Mouse (Mus musculus) hindbrain, embryonic 15.5 days (tissue): Measurements from ENCODE around the gene Exph5. TPM values are rescaled to one million over a fixed set of nuclear protein-coding genes. Genes with fewer than 3 reads are reported as not detected.

Experiments
- ATAC-seq: fragments of 200-750 bp; cut with Nextera tagmentation; 2 replicates; pipeline ENCODE4 v1.8.0; 2017; ENCODE audit warnings: low read depth, moderate number of reproducible peaks, moderate TSS enrichment; ENCODE audit not compliant: low FRiP score
- H3K27ac ChIP-seq: fragments of 300-500 bp; sonication (generic); replicated peaks from 2 replicates; pipeline ENCODE4 v1.5.1; 2015; ENCODE audit warnings: mild to moderate bottlenecking, inconsistent platforms
- H3K27me3 ChIP-seq: fragments of 300-500 bp; sonication (generic); 2 replicates; pipeline ENCODE4 v1.6.1; 2015; ENCODE audit warnings: control low read depth, inconsistent platforms
- H3K36me3 ChIP-seq: fragments of 300-500 bp; sonication (generic); 2 replicates; pipeline ENCODE4 v1.6.1; 2015; ENCODE audit warnings: control low read depth, inconsistent platforms
- H3K4me1 ChIP-seq: fragments of 300-500 bp; sonication (generic); replicated peaks from 2 replicates; pipeline ENCODE4 v1.6.1; 2015; ENCODE audit warnings: control low read depth, inconsistent platforms
- H3K4me2 ChIP-seq: fragments of 300-500 bp; sonication (generic); 2 replicates; pipeline ENCODE4 v1.6.1; 2015; ENCODE audit warnings: moderate library complexity, mild to moderate bottlenecking, inconsistent platforms
- H3K4me3 ChIP-seq: fragments of 300-500 bp; sonication (generic); 2 replicates; pipeline ENCODE4 v1.5.1; 2015; ENCODE audit warnings: mild to moderate bottlenecking, inconsistent platforms
- H3K9ac ChIP-seq: fragments of 300-500 bp; sonication (generic); 2 replicates; pipeline ENCODE4 v1.6.1; 2015; ENCODE audit warnings: inconsistent platforms
- H3K9me3 ChIP-seq: fragments of 300-500 bp; sonication (generic); 2 replicates; pipeline ENCODE4 v1.6.1; 2016; ENCODE audit warnings: control low read depth, inconsistent platforms
- WGBS: fragments of 180-500 bp; shearing (Covaris S2); methylation state at CpG from one replicate; pipeline ENCODE4 v1.1.7; 2015; 5-methylcytosine and 5-hydroxymethylcytosine counted together
- polyA plus RNA-seq: library from polyadenylated mRNA; unstranded; fragments of >200 nt; fragmentation: Nextera tagmentation; extraction: Ambion mirVana; gene quantifications from 2 replicates; pipeline ENCODE4 v1.2.1, GENCODE M21; 2015

Gene Exph5
- polyA plus RNA-seq, 1 experiment from 2014 or later: 0.34 TPM

DNA sequence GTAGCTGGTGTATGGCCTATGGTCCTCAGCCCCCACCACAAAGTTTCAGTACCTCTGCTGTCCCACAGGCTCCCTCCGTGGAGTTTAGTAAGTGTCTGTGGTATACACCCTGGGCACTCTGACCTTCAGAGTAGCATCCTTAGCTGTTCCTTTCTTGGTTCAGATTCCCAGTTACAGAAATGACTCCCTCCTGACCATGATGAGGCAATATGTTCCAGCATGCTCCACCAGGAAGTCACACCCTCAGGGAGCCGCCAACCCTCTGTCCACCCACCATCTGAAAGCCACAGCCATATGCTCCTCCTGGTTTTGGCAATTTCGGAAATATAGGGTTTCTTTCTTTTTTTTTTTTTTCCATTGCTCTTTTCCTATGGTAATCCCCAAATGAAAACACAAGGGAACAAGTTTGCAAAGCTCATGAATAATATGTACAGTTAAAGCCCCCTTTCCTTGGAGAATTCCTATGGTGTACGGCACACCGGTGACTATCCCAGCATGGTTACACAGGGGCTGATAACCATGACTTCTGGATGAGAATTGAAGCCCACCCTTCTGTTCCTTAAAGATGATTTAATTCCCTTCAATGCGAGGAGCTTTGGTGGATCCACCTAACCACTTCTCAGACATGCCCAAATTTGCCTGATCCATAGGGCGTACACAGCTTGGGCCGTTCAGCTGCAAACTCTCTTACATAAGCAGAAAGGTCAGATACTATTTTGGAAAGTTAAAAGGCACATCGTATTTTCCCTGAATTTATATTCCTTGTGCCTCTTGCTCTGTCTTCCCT, 43.4 kb downstream of the Exph5 start:
- H3K36me3 ChIP-seq: no peaks in the 10 kb centered on the region
- no peak overlapping the region for H3K27ac ChIP-seq
- H3K9ac ChIP-seq: no peak overlapping the region
- ATAC-seq: no peak
- H3K9me3 ChIP-seq: no peaks in the 10 kb centered on the region
- H3K4me2 ChIP-seq: no peak overlapping the region
- H3K4me1 ChIP-seq: 0 out of 2 replicates have a peak, but pooled peaks cover 2% of the 10 kb centered on the region
- H3K27me3 ChIP-seq: no peaks in the 10 kb centered on the region
- H3K4me3 ChIP-seq: no peak overlapping the region
- WGBS: 87% methylated on average over 9 of the region's 9 CpGs

DNA sequence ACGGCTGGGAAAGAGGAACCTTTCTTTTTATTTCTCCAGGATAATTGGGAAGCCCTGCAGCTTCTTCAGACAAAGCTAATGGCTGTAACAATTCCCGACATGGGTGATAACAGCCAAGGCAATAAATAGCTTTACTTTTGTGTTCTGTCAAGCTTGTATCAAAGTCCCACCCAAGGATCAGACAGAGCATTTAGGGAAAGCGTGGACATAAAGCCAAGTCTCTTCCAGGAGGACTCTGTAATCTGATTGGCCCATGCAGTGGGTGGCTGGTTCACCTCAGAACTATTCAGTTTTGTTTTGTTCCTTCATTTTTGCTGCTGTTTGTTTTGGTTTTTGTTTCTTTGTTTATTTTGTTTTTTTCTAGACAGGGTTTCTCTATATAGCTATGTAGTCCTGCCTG, 44.3 kb downstream of the Exph5 start:
- Histone ChIP-seq H3K36me3 (no peaks in the 10 kb centered on the region), H3K4me1 (no peaks in the 10 kb centered on the region), H3K27ac (no peak overlapping the region), H3K27me3 (no peaks in the 10 kb centered on the region), H3K9me3 (peaks cover 2% of the 10 kb centered on the region; the same call in 1 of the 2 replicates), H3K9ac (no peak overlapping the region), H3K4me2 (no peak overlapping the region), H3K4me3 (no peak overlapping the region)
- no peak for ATAC-seq
- WGBS: 58% methylated on average over 3 of the region's 3 CpGs

DNA sequence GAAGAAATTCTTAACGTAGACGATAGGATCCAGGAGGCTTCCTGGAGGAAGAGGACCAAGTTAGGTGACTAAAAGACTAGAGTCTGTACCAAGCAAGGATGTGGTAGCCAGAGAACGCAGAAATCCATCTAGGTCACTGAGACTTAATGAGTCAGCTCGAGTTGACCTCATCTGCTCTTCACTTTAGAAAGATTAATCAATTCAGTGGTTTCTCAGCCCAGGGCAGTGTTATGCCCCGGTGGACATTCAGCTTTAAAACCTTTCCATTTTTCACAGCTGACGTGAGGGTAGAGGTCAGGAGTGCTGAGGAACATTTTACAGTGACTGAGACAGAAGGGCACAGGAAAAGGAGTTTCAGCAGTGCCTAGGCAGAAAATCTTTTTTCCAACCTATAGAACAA, 44.9 kb downstream of the Exph5 start:
- H3K27ac ChIP-seq: no peak overlapping the region
- H3K36me3 ChIP-seq: no peaks in the 10 kb centered on the region
- ATAC-seq: no peak
- WGBS: 69% methylated on average over 6 of the region's 6 CpGs
- H3K9ac ChIP-seq: no peak overlapping the region
- H3K4me1 ChIP-seq: no peaks in the 10 kb centered on the region
- no peak overlapping the region for H3K4me3 ChIP-seq
- peaks cover 2% of the 10 kb centered on the region; the same call in 1 of the 2 replicates for H3K9me3 ChIP-seq
- no peaks in the 10 kb centered on the region for H3K27me3 ChIP-seq
- H3K4me2 ChIP-seq: no peak overlapping the region

DNA sequence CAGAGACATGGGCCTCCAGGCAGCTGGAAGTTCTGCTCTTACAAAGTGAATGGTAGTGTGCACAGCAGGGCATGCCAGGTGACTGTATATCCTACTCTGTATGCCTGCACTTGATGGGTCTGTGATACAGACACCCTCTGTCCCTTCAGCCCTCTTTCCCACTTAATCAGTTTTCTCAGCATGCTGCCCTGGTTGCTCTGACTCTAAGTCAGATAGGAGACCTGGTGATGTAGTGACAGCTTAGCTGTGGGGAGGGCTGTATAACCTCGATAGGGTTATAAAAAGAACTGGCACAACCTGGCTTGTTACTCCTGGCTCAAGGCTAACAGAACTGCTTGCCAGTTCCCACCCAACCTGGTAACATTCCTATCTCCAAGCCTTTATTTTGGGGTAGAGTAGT, 47.7 kb downstream of the Exph5 start:
- Histone ChIP-seq H3K27ac (no peak overlapping the region), H3K36me3 (no peaks in the 10 kb centered on the region), H3K4me3 (no peak overlapping the region), H3K4me1 (no peaks in the 10 kb centered on the region), H3K9ac (no peak overlapping the region), H3K9me3 (peaks cover 2% of the 10 kb centered on the region; the same call in 1 of the 2 replicates), H3K27me3 (no peaks in the 10 kb centered on the region), H3K4me2 (no peak overlapping the region)
- no peak for ATAC-seq
- WGBS: 92% methylated on average over 1 of the region's 1 CpGs

DNA sequence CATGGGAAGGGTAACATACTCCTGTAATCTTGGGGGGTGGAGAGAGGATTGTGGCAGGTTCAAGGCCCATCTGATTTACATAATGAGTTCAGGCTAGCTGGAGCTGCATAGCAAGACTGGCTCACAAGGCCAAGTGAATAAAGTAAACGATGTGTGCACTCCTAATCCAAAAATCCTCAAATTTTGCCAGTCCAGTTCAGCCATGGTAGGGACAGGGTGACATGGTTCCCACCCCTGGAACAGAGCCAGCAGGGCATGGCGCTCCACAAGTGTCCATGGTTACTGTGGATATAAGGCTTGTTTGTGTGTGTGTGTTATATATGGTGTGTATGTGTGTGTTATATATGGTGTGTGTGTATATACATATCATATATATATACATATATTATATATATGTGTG, 48.9 kb downstream of the Exph5 start:
- no peak overlapping the region for H3K9ac ChIP-seq
- H3K27ac ChIP-seq: no peak overlapping the region
- H3K4me2 ChIP-seq: no peak overlapping the region
- H3K4me1 ChIP-seq: no peaks in the 10 kb centered on the region
- H3K27me3 ChIP-seq: no peaks in the 10 kb centered on the region
- H3K4me3 ChIP-seq: no peak overlapping the region
- 94% methylated on average over 2 of the region's 2 CpGs for WGBS
- ATAC-seq: no peak
- peaks cover 2% of the 10 kb centered on the region; the same call in 1 of the 2 replicates for H3K9me3 ChIP-seq
- H3K36me3 ChIP-seq: no peaks in the 10 kb centered on the region

DNA sequence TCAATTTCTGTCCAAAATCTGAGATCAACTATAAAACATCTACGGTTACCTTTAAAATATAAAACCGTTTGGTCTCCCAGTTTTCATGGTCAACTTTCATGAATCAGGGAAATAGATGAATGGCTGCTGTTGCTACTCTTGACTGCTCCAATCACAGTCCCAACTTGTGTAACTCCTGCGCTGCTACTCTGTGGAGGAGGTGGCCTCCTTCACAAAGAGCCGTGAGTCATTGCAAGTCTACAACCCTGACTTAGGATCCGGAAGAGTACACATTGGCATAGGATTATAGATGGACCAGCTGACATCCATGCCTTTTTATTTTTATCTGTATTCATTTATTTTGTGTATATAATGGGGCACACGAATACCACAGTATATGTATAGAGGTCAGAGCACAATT, 50.4 kb downstream of the Exph5 start:
- H3K4me2 ChIP-seq: no peak overlapping the region
- 93% methylated on average over 6 of the region's 6 CpGs for WGBS
- H3K9ac ChIP-seq: no peak overlapping the region
- H3K36me3 ChIP-seq: no peaks in the 10 kb centered on the region
- H3K4me3 ChIP-seq: no peak overlapping the region
- H3K9me3 ChIP-seq: peaks cover 2% of the 10 kb centered on the region; the same call in 1 of the 2 replicates
- H3K4me1 ChIP-seq: no peaks in the 10 kb centered on the region
- no peaks in the 10 kb centered on the region for H3K27me3 ChIP-seq
- no peak overlapping the region for H3K27ac ChIP-seq
- no peak for ATAC-seq

DNA sequence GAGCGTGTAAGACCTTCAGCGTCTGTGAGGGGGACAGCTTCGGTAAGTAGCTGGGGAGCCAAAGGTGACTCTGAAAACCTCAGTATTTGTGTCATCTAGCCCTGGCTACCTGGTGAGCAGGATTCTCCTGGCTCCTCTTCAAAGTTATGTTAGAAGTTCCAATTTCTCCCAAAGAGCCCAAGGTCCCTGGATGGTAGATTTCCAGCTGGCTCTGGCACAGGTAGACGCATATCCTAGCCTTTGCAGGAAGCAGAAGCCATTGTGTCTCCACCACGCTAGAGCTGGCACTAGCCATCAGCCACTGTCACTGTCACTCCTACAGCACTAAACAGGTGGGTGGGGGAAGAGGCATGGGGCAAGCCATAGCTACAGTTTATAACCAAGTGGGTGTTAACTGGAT, 51.7 kb downstream of the Exph5 start:
- Histone ChIP-seq H3K9me3 (peaks cover 2% of the 10 kb centered on the region; the same call in 1 of the 2 replicates), H3K27me3 (no peaks in the 10 kb centered on the region), H3K4me1 (no peaks in the 10 kb centered on the region), H3K27ac (no peak overlapping the region), H3K9ac (no peak overlapping the region), H3K4me2 (no peak overlapping the region), H3K36me3 (no peaks in the 10 kb centered on the region), H3K4me3 (no peak overlapping the region)
- no peak for ATAC-seq
- WGBS: 92% methylated on average over 5 of the region's 5 CpGs

DNA sequence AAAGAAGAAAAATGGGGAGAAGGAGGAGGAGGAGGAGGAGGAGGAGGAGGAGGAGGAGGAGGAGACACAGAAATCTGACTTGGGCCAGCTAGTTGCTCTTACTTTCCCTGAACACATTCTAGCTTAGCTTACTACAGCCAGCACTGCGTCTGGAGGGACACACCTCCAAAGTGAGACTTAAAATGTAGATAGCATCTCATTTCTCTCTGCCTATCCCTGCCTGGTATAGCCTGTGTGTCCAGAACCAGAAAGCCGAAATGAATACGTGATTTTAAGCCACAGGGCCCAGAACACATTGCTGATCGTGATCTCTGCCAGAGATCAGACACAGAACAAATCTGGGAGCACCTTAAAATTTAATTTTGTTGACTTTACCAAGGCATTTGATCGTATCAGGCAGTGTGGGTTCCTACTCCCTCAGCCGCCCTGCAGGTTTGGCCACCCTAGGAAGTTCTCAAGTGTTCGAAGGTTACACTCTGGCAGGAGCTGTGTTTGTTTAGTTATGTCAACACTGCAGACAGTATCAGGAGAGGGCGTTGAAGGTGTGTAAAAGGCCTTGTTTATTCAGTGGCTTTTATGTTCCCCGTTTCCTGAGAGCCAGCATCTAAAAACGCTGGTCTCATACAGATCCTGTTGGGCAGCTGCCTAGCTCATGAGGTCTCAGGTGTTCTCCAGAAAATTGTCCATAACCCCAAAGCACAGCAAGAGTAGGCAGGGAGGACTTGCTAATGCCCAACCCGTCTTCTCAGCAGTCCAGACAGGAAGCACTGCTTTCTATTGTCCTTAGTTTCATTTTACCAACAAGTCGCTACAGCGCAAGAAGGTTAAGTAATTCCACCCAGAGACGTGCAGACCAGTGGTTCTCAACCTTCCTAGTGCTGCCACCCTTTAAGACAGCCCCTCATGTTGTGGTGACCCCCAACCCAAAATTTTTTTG, 55.0 kb downstream of the Exph5 start:
- Histone ChIP-seq H3K9me3 (no peaks in the 10 kb centered on the region), H3K4me3 (no peak overlapping the region), H3K36me3 (no peaks in the 10 kb centered on the region), H3K27ac (no peak overlapping the region), H3K4me1 (no peaks in the 10 kb centered on the region), H3K9ac (no peak overlapping the region), H3K4me2 (no peak overlapping the region), H3K27me3 (no peaks in the 10 kb centered on the region)
- no peak for ATAC-seq
- WGBS: 75% methylated on average over 14 of the region's 14 CpGs

DNA sequence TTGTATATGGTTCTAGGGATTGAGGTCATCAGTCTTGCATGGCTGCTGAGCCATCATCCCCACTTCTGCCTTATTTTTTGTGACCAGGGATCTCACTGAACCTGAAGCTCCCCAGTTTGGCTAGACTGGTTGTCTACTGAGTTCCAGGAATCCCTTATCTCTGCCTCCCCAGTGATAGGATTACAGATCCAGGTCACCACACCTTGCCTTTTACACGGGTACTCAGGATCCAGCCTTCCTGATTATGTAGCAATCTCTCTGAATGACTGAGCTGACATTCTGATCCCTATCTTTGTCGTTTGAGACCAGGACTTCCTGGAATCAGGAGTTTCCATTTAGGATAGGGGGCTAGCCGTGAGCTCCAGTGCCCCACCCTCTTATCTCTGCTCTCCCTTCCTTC, 69.9 kb downstream of the Exph5 start:
- WGBS: 77% methylated on average over 3 of the region's 3 CpGs
- Histone ChIP-seq H3K4me3 (no peak overlapping the region), H3K9ac (no peak overlapping the region), H3K27ac (no peak overlapping the region), H3K27me3 (no peaks in the 10 kb centered on the region), H3K4me2 (no peak overlapping the region), H3K4me1 (no peaks in the 10 kb centered on the region), H3K9me3 (no peaks in the 10 kb centered on the region), H3K36me3 (no peaks in the 10 kb centered on the region)
- no peak for ATAC-seq

DNA sequence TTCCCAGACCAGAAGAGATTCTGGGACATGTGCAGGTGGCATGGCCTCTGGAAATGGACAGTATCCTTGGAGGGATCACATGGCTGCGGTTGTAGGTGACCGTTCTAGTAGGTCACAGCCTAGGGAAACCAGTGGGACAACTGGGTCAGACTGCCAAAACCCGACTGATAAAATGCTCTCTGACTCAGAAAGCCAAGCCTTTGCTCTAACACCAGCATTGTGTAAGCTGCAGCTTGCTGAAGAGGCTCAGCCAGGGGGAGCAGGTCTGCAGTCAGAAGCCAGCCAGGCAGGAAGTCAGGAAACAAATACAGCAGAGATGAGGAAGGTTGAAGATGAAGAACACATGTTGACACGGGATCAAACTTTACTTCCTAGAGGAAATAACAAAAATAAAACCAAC, 74.4 kb downstream of the Exph5 start:
- H3K27me3 ChIP-seq: no peaks in the 10 kb centered on the region
- H3K9ac ChIP-seq: no peak overlapping the region
- H3K4me3 ChIP-seq: no peak overlapping the region
- H3K9me3 ChIP-seq: no peaks in the 10 kb centered on the region
- WGBS: 81% methylated on average over 4 of the region's 4 CpGs
- no peak for ATAC-seq
- no peaks in the 10 kb centered on the region for H3K4me1 ChIP-seq
- no peaks in the 10 kb centered on the region for H3K36me3 ChIP-seq
- H3K27ac ChIP-seq: no peak overlapping the region
- no peak overlapping the region for H3K4me2 ChIP-seq

DNA sequence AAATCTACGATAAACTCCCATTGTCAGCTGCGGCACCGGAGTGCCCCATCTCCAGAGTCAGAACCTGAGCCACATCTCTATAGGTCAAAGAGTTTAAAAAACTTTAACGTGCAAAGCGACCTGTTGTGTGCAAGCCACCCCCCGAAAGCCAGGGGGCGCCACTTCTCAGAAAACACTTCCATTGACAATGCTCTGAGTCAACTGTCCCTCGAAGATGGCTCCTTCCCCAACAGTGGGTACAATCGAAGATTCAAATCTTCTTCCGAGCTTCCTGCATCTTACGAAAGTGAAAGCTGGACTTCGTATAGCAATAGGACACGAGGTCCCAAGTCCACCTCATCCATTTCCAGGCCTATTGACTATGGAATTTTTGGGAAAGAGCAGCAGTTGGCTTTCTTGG, 75.3 kb downstream of the Exph5 start:
- Histone ChIP-seq H3K9me3 (no peaks in the 10 kb centered on the region), H3K4me3 (no peak overlapping the region), H3K9ac (no peak overlapping the region), H3K36me3 (no peaks in the 10 kb centered on the region), H3K4me2 (no peak overlapping the region), H3K27me3 (no peaks in the 10 kb centered on the region), H3K4me1 (no peaks in the 10 kb centered on the region), H3K27ac (no peak overlapping the region)
- 86% methylated on average over 13 of the region's 13 CpGs for WGBS
- ATAC-seq: no peak

DNA sequence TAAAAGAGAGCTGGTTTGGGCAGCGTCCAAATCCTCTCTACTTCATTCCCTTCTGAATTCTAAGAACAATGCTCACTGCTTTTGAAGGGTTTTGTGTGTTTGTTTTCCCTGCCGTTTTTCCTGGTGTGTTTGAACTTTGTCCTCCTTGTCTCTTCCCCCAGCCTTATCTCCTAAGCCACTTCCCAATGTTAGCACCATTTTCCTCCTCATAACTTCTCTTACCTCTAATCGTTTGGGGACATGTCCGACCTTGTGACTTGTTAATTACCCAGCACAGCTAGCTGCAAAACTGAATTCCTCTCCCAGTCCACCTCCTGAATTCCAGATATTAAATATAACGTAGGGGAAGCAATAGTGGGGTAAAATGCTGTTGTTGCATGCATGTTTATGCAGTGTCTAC, 76.1 kb downstream of the Exph5 start:
- Histone ChIP-seq H3K27me3 (no peaks in the 10 kb centered on the region), H3K4me2 (no peak overlapping the region), H3K4me1 (no peaks in the 10 kb centered on the region), H3K9me3 (no peaks in the 10 kb centered on the region), H3K36me3 (no peaks in the 10 kb centered on the region), H3K4me3 (no peak overlapping the region), H3K9ac (no peak overlapping the region), H3K27ac (no peak overlapping the region)
- ATAC-seq: no peak
- WGBS: 63% methylated on average over 5 of the region's 5 CpGs
